Mouse (Mus musculus) hindlimb bud, embryonic 11.5 days (tissue): ENCODE measurements at regions not wholly inside any gene's neighbourhood (a gene's known extent, or its start where the extent isn't known, plus 50 kb on each side); places are given as distances from the start of the nearest gene placed in this dataset.

Experiments
- DNase-seq: peaks from one replicate; pipeline ENCODE4 v3.0.0-alpha.2; 2012; ENCODE audit warnings: low read depth, low spot score; ENCODE audit errors: extremely low spot score

GRCm38 (mm10) chr5:43047316-43047715 is 185.7 kb upstream of the Cpeb2 start:
- no peak for DNase-seq

- no peak for DNase-seq
Measured at GRCm38 (mm10) chr5:43048196-43049050, 184.5 kb upstream of the Cpeb2 start.

DNA sequence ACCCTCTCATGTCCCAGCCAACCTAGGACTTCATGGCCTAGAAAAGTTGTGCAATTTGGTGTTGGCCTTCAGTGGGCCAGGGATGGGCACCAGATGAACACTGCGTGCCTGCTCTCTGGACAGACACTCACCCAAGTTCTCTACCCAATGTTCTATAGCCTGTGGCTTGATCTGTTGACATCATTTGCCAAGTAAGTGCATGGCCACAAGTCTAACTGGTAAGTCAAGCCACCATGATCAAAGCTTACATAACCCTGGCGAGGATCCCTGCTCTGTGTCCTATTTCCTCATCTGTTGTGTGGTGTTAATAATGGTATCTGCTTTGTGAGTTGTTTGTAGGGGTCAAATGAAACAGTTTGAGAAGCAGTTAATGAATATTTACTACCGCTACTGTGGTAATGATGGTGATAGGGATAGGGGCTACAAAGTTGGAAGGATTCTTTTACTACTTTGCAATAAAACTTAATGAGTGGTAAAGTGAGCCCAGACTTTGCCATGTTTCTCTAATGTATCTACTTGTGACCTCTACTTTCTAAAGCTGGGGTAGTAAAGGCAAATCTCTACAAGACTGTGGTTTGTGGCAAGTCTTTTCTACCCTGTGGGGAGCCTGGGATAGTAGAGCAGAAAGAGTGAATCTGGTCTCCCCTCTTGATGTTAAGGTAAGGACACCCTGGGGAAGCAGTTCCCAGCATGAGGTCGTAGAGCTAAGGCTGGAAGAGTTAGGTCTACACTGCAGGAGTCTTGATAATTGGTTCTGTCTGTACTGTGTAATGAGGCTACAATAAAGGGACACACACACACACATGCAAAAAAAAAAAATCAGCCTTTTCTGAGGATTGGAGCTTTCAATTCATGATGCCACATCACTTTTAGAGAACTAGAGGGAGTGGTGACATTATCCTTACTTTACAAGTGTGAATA is 183.3 kb upstream of the Cpeb2 start:
- DNase-seq, result peak; percentile 54

GRCm38 (mm10) chr5:43050961-43051517 is 181.9 kb upstream of the Cpeb2 start:
- DNase-seq, result no peak

- DNase-seq, result no peak
Measured at GRCm38 (mm10) chr5:43052668-43053067, 180.3 kb upstream of the Cpeb2 start.

GRCm38 (mm10) chr5:43054586-43054985 is 178.4 kb upstream of the Cpeb2 start:
- DNase-seq, result no peak

- no peak for DNase-seq
Measured at GRCm38 (mm10) chr5:43055111-43055710, 177.8 kb upstream of the Cpeb2 start.

DNA sequence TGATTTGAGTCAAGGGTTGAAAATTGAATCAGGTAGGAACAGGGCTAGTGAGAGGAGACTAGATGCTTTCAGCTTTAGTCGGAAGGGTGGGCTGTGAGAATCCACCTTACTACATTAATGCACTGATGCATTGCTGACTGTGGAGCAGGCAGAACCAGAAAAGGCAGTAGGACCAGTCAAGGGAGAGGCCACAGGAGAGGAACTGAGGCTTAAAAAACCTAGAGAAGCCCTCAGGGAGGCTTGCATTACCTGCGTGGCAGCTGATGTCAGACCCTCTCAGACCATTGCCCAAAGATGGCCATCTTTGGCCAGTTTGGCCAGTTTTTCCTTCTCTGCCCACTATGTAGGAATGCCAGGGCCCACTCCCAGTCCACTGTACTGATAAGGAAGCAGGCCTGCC is 176.5 kb upstream of the Cpeb2 start:
- no peak for DNase-seq

- DNase-seq, result no peak
Measured at GRCm38 (mm10) chr5:43061243-43061642, 171.7 kb upstream of the Cpeb2 start.

DNA sequence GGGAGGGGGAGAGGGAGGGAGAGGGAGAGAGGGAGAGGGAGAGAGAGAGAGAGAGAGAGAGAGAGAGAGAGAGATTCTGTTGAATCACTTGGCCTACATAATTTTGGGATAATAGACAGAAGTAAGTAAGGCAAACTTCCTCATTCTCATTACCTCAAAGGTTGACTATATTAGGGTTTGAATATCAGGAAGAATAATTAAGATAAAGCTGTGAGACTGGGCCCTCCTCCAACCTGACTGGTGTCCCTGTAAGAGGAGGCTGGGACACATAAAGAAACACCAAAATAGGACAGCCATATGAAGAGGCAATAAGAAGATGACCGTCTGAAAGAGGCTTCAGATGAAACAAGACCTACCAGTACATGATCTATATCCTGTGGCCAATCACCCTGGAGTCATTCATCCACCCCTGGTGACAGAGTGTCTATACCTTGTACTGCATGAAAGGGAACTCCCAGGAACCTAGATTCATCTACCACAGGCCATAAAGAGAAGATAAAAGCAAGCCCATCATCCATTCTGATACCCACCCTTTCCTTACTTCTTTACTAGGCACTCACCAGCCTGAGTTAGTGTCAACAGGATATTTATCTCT is 171.1 kb upstream of the Cpeb2 start:
- no peak for DNase-seq

- DNase-seq, result no peak
Measured at GRCm38 (mm10) chr5:43062499-43062898, 170.5 kb upstream of the Cpeb2 start.

DNA sequence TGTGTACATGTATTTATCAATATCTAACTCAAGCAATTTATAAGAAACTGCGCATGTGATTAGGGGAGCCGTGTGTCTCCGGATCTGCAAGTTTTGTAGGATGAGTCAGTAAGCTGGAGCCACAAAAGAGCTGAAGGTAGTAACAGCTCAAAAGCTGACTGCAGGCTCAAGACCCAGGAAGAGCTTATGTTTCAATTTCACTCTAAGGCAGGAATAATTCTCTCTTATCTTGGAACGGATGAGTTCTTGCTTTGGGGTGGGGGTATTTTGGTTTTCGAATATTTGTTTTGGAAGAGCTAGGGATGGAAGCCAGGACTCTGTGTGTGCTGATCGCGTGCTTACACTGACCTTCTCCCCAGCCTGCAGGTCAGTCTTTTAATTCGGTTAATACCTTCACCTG is 169.6 kb upstream of the Cpeb2 start:
- no peak for DNase-seq

DNA sequence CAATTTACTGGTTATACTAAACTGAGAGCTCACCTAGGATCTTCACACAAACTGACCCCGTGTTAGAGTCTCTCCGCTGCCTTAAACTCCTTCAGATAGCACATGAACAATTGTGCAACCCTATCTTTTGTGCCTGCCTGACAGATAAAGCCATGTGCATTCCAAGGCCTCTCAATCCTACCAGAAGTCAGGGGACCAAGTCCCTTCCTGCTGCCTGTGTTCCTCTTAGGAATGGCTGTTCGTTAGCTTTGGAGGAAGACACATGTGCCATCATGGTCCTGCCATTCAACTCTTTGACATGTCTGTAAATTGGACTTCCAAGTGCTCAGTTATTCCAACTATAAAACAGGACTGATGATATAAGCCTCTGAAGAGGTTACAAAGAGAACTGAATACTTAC is 161.4 kb upstream of the Cpeb2 start:
- DNase-seq, result no peak

GRCm38 (mm10) chr5:43072340-43072739 is 160.6 kb upstream of the Cpeb2 start:
- DNase-seq, result no peak

DNA sequence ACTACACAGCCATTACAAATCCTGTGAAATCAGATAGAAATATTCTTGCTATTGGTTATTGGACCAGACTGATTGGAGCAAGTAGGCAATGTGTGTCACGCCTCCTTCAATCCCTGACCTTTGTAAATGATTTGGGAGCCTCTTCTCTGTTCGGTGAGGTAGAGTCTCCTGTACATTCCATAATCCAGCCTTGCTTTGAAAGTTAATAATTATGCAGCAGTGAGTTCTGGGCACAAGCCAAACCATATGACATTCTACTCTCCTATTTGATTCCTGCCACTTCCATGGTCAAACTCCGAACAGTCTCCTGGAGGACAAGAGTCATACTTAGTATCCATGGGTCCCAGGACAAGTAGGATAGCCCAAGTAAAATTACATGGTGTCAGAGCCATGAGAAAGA is 158.4 kb upstream of the Cpeb2 start:
- DNase-seq, result no peak

- no peak for DNase-seq
Measured at GRCm38 (mm10) chr5:43080252-43080651, 152.7 kb upstream of the Cpeb2 start.

GRCm38 (mm10) chr5:43081561-43082534 is 151.1 kb upstream of the Cpeb2 start:
- no peak for DNase-seq

GRCm38 (mm10) chr5:43087077-43087476 is 145.9 kb upstream of the Cpeb2 start:
- no peak for DNase-seq

DNA sequence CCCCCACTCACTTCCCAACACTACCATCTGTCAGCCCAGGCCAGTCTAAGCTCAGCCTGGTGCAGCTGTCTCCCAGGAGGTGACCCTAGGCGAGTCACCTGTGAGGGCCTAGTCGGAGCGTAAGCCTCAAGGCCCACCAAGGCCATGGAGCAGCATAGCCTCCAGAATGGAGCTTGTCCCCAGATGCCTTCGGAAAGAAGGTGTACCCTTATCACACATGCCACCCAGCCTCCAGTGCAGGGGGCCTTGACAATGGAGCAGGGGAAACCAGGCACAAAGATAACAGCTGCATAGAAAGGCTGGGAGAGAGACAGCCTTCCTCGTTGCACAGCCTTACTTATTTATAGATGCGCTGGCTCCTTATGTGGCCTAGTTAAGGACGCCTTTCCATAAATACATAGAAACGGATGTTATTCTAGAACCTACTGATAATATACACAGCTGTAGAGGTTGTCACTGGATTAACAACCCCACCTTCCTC is 145.0 kb upstream of the Cpeb2 start:
- no peak for DNase-seq
